Mouse (Mus musculus) midbrain, embryonic 16.5 days (tissue): ENCODE data around the gene Yy1. TPM values are rescaled to one million over a fixed set of nuclear protein-coding genes. Genes with fewer than 3 reads are reported as not detected.

Experiments used
- microRNA counts: library from miRNA; unstranded; fragments of <30 nt; microRNA quantifications from one replicate; lab custom pipeline; 2016
- microRNA-seq: library from miRNA; unstranded; fragments of <30 nt; microRNA quantifications from one replicate; pipeline ENCODE4, GENCODE M21; 2017
- polyA plus RNA-seq: library from polyadenylated mRNA; unstranded; fragments of >200 nt; fragmentation: Nextera tagmentation; extraction: Ambion mirVana; gene quantifications from 2 replicates; pipeline ENCODE4 v1.2.1, GENCODE M21; 2015

Gene Yy1
- polyA plus RNA-seq, 1 experiment from 2014 or later, result 10.3 TPM

MicroRNAs within 50 kb of the gene (microRNA counts, 519-probe panel; counts per million panel counts)
- 386 counts per million, percentile 18 among the panel's probes with 10 or more counts for microRNA mmu-miR-345-3p (lab: Ali Mortazavi, UCI)
- microRNA mmu-miR-345-5p (lab: Ali Mortazavi, UCI), result 2,279 counts per million, percentile 67 among the panel's probes with 10 or more counts

Small RNA genes within 50 kb of the gene (microRNA-seq; reads per million reads assigned to microRNA genes)
- 114 reads per million, percentile 56 among the genes with 10 or more reads in this experiment for gene Mir345

Other genes with a start within 250 kb of the Yy1 start
- gene Evl, start 238.3 kb upstream of the Yy1 start, polyA plus RNA-seq, result 268 and 272 TPM in 2 replicates
- gene Degs2, start 90.7 kb upstream of the Yy1 start, polyA plus RNA-seq, result 2.9 and 3.3 TPM in 2 replicates
- gene Slc25a29, start 42.9 kb downstream of the Yy1 start, polyA plus RNA-seq, result 19.0 and 19.8 TPM in 2 replicates
- 6.4 and 8.2 TPM in 2 replicates for gene Slc25a47, start 43.1 kb downstream of the Yy1 start, polyA plus RNA-seq
- 4.9 and 6.3 TPM in 2 replicates for gene Wdr25, start 100.7 kb downstream of the Yy1 start, polyA plus RNA-seq
- 105 and 109 TPM in 2 replicates for gene Wars, start 101.2 kb downstream of the Yy1 start, polyA plus RNA-seq